Comparison of ENCODE assay signal across 22 mouse cellular contexts in genomic region chr13:113425907-113426306, GRCm38 (mm10).
A peak's percentile ranks its signal among the peaks of the same experiment; 100 is the strongest.
DNase-seq lines count a peak whose midpoint lies in the region; TF ChIP-seq lines count a peak whose summit lies in the region.
"Had no signal": no experiment of that assay in that cellular context is flagged by ENCODE, and none has a peak within 500 bp of the region (broad histone marks: within the 10 kb centered on the region; RNA-seq: fewer than 3 reads in every experiment).

No protein-coding gene starts in this region.

- TF ChIP-seq RAD21 in CH12.LX (IDR thresholded peaks at IDR 0.05; ENCODE audit: low read depth, low read length) (no peak), MEL (IDR thresholded peaks at IDR 0.05; ENCODE audit: low read depth, low read length) (no peak)

- TF ChIP-seq POLR2A in CH12.LX (IDR thresholded peaks at IDR 0.05; ENCODE audit: low read depth, low read length) = no peak
- no peak for TF ChIP-seq POLR2A in MEL (IDR thresholded peaks at IDR 0.05; ENCODE audit: control insufficient read depth in 1 of 2, insufficient read depth in 1 of 2, low read depth in 1 of 2, low read length in 2 of 2, poor library complexity in 1 of 2)

- H3K9me3 ChIP-seq in CH12.LX (replicated peaks; ENCODE audit: low read length) (peaks cover 1% of the 10 kb centered on the region), MEL (replicated peaks; ENCODE audit: insufficient read depth, low read length) (no peaks in the 10 kb centered on the region)
- H3K9me3 ChIP-seq: embryonic facial prominence, embryonic 13.5 days; embryonic facial prominence, embryonic 15.5 days; forebrain, embryonic 10.5 days; forebrain, embryonic 12.5 days; G1E had no signal

- peaks cover 0 to 20% of the 10 kb centered on the region in 2 experiments; a peak in 2 of 4 replicates for H3K4me1 ChIP-seq in CH12.LX (ENCODE audit: control insufficient read depth in 1 of 2, insufficient read depth in 2 of 2)
- no peaks in the 10 kb centered on the region for H3K4me1 ChIP-seq in MEL (ENCODE audit: control insufficient read depth in 1 of 2, insufficient read depth in 2 of 2, low read length in 2 of 2)
- H3K4me1 ChIP-seq: embryonic facial prominence, embryonic 13.5 days; embryonic facial prominence, embryonic 15.5 days; forebrain, embryonic 10.5 days; forebrain, embryonic 12.5 days had no signal

- H3K36me3 ChIP-seq in CH12.LX (replicated peaks in 1 of 2; ENCODE audit: control insufficient read depth in 1 of 2, insufficient read depth in 1 of 2, low read length in 1 of 2) = no peaks in the 10 kb centered on the region
- no peaks in the 10 kb centered on the region for H3K36me3 ChIP-seq in MEL (ENCODE audit: control insufficient read depth in 1 of 2, insufficient read depth in 2 of 2, low read length in 2 of 2)
- H3K36me3 ChIP-seq: embryonic facial prominence, embryonic 13.5 days; embryonic facial prominence, embryonic 15.5 days; forebrain, embryonic 10.5 days; forebrain, embryonic 12.5 days; G1E had no signal

- no peak overlapping the region for H3K4me2 ChIP-seq in CH12.LX (ENCODE audit: insufficient read depth, low read depth, poor library complexity, severe bottlenecking)
- H3K4me2 ChIP-seq: embryonic facial prominence, embryonic 13.5 days; embryonic facial prominence, embryonic 15.5 days; forebrain, embryonic 12.5 days had no signal

- TF ChIP-seq EP300 in CH12.LX (IDR thresholded peaks at IDR 0.05; ENCODE audit: low read length) (no peak), MEL (IDR thresholded peaks at IDR 0.05; ENCODE audit: low read depth in 1 of 2, low read length in 2 of 2) (no peak)

- no peaks in the 10 kb centered on the region for H3K27me3 ChIP-seq in CH12.LX (replicated peaks)
- no peaks in the 10 kb centered on the region for H3K27me3 ChIP-seq in MEL (ENCODE audit: control insufficient read depth in 1 of 2, insufficient read depth in 2 of 2, low read length in 2 of 2)
- H3K27me3 ChIP-seq: embryonic facial prominence, embryonic 13.5 days; embryonic facial prominence, embryonic 15.5 days; forebrain, embryonic 12.5 days had no signal

- no peak overlapping the region for H3K4me3 ChIP-seq in CH12.LX (replicated peaks in 1 of 3; ENCODE audit: low read depth in 2 of 3, low read length in 2 of 3, poor library complexity in 1 of 3)
- H3K4me3 ChIP-seq in MEL (ENCODE audit: control insufficient read depth in 1 of 2, insufficient read depth in 1 of 2, low read depth in 2 of 2, low read length in 2 of 2) = no peak overlapping the region
- H3K4me3 ChIP-seq: embryonic facial prominence, embryonic 13.5 days; embryonic facial prominence, embryonic 15.5 days; erythroblast, embryonic 14.5 days; forebrain, embryonic 10.5 days; forebrain, embryonic 12.5 days had no signal

- H3K27ac ChIP-seq in CH12.LX (ENCODE audit: insufficient read depth, low read depth) (no peak overlapping the region), MEL (ENCODE audit: control insufficient read depth, low read depth, low read length) (no peak overlapping the region)
- H3K27ac ChIP-seq: embryonic facial prominence, embryonic 13.5 days; embryonic facial prominence, embryonic 15.5 days; forebrain, embryonic 10.5 days; forebrain, embryonic 12.5 days had no signal

- no peak overlapping the region for H3K9ac ChIP-seq in CH12.LX (ENCODE audit: insufficient read depth, low read depth)
- no peak overlapping the region for H3K9ac ChIP-seq in MEL (ENCODE audit: control insufficient read depth, low read depth, low read length, poor library complexity, severe bottlenecking)
- H3K9ac ChIP-seq: embryonic facial prominence, embryonic 13.5 days; embryonic facial prominence, embryonic 15.5 days; forebrain, embryonic 12.5 days had no signal

- TF ChIP-seq CTCF in CH12.LX (conservative IDR thresholded peaks at IDR 0.05 in 1 of 2, IDR thresholded peaks at IDR 0.05 in 1 of 2; ENCODE audit: low read depth in 2 of 2, low read length in 2 of 2) = no peak
- no peak for TF ChIP-seq CTCF in MEL (IDR thresholded peaks at IDR 0.05 in 2 of 3, conservative IDR thresholded peaks at IDR 0.05 in 1 of 3; ENCODE audit: control insufficient read depth in 1 of 3, insufficient read depth in 1 of 3, low read depth in 2 of 3, low read length in 3 of 3, poor library complexity in 1 of 3, severe bottlenecking in 1 of 3)

- dilution Hi-C loops in CH12.LX (cut with MboI; ENCODE audit: extremely low pct_ligation_motif_present, extremely low pct_unique_long_range_greater_than_20kb, low sequenced_read_pairs) = no loop called here

- H3K79me2 ChIP-seq in CH12.LX (replicated peaks; ENCODE audit: control insufficient read depth, extremely low read depth, insufficient read depth, poor library complexity, severe bottlenecking) (no peaks in the 10 kb centered on the region), MEL (ENCODE audit: control insufficient read depth, insufficient read depth, low read length, poor library complexity) (no peaks in the 10 kb centered on the region)

- DNase-seq in heart, adult 11 months = peak; percentile 67
- no peak for DNase-seq in heart, postnatal 4 days
- DNase-seq in CH12.LX (ENCODE audit: extremely low read depth) (peak; percentile 24), MEL (ENCODE audit: low read depth, low spot score) (no peak)
- DNase-seq in right cerebral cortex, postnatal 4 days = no peak
- no peak for DNase-seq in kidney, adult 9 months
- DNase-seq: adrenal gland, adult 8-10 months; adrenal gland, postnatal 14 days; adrenal gland, postnatal 36 days; B cell, adult 2 months; cerebellum, adult 11-12 months; cerebellum, adult 2 months; cerebellum, adult 9-10 months; cerebellum, postnatal 14 days; cerebellum, postnatal 36 days; embryo, embryonic 11 days had no signal

- in situ Hi-C loops in CH12.LX (cut with MboI; ENCODE audit: low pct_ligation_motif_present, low pct_unique_long_range_greater_than_20kb, low sequenced_read_pairs) = no loop called here

TF ChIP-seq in CH12.LX, 34 proteins besides CTCF, POLR2A, EP300 and RAD21:
- TF ChIP-seq TBP (conservative IDR thresholded peaks at IDR 0.05; ENCODE audit: low read depth, low read length) (no peak), MAFK (IDR thresholded peaks at IDR 0.05; ENCODE audit: insufficient replicate concordance, low read length) (peak; percentile 99)

TF ChIP-seq in MEL, 35 proteins besides CTCF, POLR2A, EP300 and RAD21:
- TF ChIP-seq MAFK (IDR thresholded peaks at IDR 0.05; ENCODE audit: borderline replicate concordance, low read depth, low read length) = peak; percentile 92
- no peak for TF ChIP-seq ZC3H11A (IDR thresholded peaks at IDR 0.05; ENCODE audit: low read depth, low read length)
- TF ChIP-seq ETS1 (IDR thresholded peaks at IDR 0.05; ENCODE audit: low read depth, low read length) = no peak

Comparison
In these comparisons a context has a peak if more than half of its experiments do, and no peak if none do; other contexts are left out.
1. DNase-seq: peak in heart, adult 11 months (single experiment) and CH12.LX (single experiment); none in heart, postnatal 4 days (single experiment), MEL (single experiment), right cerebral cortex, postnatal 4 days (single experiment) and kidney, adult 9 months (single experiment).